Mouse (Mus musculus) neural tube, embryonic 11.5 days (tissue): ENCODE results near the gene Hmx2. TPM values are rescaled to one million over a fixed set of nuclear protein-coding genes. Genes with fewer than 3 reads are reported as not detected.

Experiments
- ATAC-seq: fragments of 200-750 bp; cut with Nextera tagmentation; 2 replicates; pipeline ENCODE4 v1.8.0; 2017; ENCODE audit warnings: moderate number of reproducible peaks, mild to moderate bottlenecking, moderate TSS enrichment, moderate library complexity; ENCODE audit not compliant: insufficient read depth, low FRiP score, low TSS enrichment
- DNase-seq: peaks from one replicate; pipeline ENCODE4 v3.0.0-alpha.2; 2015; ENCODE audit warnings: low spot score
- H3K27ac ChIP-seq: fragments of 300-500 bp; sonication (generic); 2 replicates; pipeline ENCODE4 v1.5.1; 2014; ENCODE audit warnings: low read depth, mild to moderate bottlenecking, low read length
- H3K27me3 ChIP-seq: fragments of 300-500 bp; sonication (generic); 2 replicates; pipeline ENCODE4 v1.6.1; 2014; ENCODE audit warnings: mild to moderate bottlenecking, low read length, mixed read lengths; ENCODE audit not compliant: control insufficient read depth, insufficient read depth
- H3K36me3 ChIP-seq: fragments of 300-500 bp; sonication (generic); 2 replicates; pipeline ENCODE4 v1.6.1; 2014; ENCODE audit warnings: mild to moderate bottlenecking, low read length, moderate library complexity, mixed read lengths; ENCODE audit not compliant: control insufficient read depth, insufficient read depth
- H3K4me1 ChIP-seq: fragments of 300-500 bp; sonication (generic); 2 replicates; pipeline ENCODE4 v1.6.1; 2014; ENCODE audit warnings: low read length, mixed read lengths; ENCODE audit not compliant: control insufficient read depth, insufficient read depth
- H3K4me2 ChIP-seq: fragments of 300-500 bp; sonication (generic); 2 replicates; pipeline ENCODE4 v1.6.1; 2014; ENCODE audit warnings: low read depth, mild to moderate bottlenecking, moderate library complexity
- H3K4me3 ChIP-seq: fragments of 300-500 bp; sonication (generic); 2 replicates; pipeline ENCODE4 v1.5.1; 2014; ENCODE audit warnings: low read depth, low read length
- H3K9ac ChIP-seq: fragments of 300-500 bp; sonication (generic); 2 replicates; pipeline ENCODE4 v1.6.1; 2014; ENCODE audit warnings: mild to moderate bottlenecking, low read length
- H3K9me3 ChIP-seq: fragments of 300-500 bp; sonication (generic); 2 replicates; pipeline ENCODE4 v1.6.1; 2016; ENCODE audit warnings: low read length; ENCODE audit not compliant: control insufficient read depth
- WGBS: fragments of 180-500 bp; shearing (Covaris S2); extraction: QIAGEN DNeasy Blood & Tissue Kit; methylation state at CpG from one replicate; pipeline ENCODE4 v1.1.7; 2014; 5-methylcytosine and 5-hydroxymethylcytosine counted together
- polyA plus RNA-seq: library from polyadenylated mRNA; unstranded; fragments of >200 nt; fragmentation: Nextera tagmentation; extraction: Ambion mirVana; gene quantifications from 2 replicates; pipeline ENCODE4 v1.2.1, GENCODE M21; 2014

Gene Hmx2
- polyA plus RNA-seq, 1 experiment from 2014 or later, result 1.7 TPM

DNA sequence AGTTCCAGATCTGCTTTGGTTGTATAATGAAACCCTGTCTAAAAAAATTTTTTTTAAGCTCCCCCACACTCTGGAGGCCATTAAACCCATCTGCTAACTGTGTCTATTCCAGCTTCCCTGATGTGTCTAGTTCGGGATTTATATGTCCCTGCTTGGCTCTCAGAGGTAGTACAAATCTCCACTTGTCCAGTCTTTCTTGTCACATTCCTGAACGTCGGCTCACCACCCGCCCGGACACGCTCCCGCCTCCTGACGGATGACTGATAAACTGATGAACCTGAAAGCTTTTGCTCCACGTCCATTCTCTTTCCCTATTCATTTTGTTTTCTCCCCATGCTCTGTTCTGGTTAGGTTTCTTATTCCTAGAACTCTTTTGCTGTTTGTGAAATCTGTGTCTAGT is 33.6 kb downstream of the Hmx2 start:
- Histone ChIP-seq H3K4me2 (no peak overlapping the region), H3K27me3 (no peaks in the 10 kb centered on the region), H3K9ac (no peak overlapping the region), H3K4me3 (no peak overlapping the region), H3K36me3 (no peaks in the 10 kb centered on the region), H3K4me1 (no peaks in the 10 kb centered on the region), H3K9me3 (no peaks in the 10 kb centered on the region), H3K27ac (no peak overlapping the region)
- DNase-seq (no peak), ATAC-seq (no peak)
- WGBS, result 54% methylated on average over 9 of the region's 9 CpGs

DNA sequence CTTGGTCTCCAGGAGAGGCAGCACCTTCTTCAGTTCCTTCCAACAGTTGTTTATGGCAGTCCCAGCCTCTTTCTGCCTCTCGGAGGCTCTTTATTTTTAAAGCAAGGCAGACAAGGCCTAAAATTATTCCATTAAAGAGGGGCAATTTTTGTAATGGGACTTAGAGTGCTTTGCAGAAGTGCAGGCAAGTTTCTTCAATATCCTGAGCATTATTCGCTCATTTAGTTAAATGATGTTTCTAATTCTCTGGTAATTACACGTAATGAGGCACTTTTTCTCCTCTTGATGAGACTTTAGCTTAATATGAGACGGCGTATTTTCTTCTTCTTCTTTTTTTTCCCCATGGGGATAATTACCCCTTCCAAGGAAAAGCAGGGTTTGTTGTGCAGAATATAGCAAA is 37.0 kb downstream of the Hmx2 start:
- WGBS, result 94% methylated on average over 5 of the region's 5 CpGs
- DNase-seq, result no peak
- H3K4me1 ChIP-seq, result no peaks in the 10 kb centered on the region

DNA sequence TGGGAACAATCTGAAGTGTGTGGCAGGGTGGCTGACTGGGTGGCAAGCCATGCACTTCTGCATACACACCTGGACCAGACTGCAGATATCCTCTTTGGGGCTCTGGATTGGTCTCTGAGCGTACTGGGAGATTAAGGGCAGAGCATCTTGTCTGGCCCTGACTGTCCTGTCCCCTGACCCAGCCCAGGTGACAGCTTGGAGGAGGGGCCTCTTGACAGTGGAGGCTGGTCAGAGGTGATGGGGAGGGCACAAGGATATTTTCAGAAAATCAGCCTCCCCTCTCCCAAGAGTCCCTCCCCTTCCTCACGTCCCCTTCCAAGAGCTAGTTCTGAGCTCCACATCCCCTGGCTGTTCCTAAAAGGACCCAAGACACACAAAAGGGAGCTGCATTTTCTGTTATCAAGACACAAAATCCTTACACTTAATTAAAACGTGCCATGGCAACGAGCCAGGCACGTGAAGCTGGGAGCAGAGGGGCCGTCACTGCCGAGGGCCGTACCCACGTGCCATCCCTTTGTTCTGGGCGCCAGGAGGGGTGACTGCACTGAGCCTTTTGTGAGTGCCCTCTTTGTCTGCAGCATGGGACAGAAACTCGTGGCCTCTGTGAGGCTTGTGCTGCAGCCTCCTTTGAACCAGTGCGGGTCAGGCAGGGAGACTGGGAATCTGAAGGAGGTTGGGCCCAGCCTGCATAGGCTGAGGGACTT is 49.4 kb downstream of the Hmx2 start:
- Histone ChIP-seq H3K4me1 (peaks cover 5% of the 10 kb centered on the region), H3K27ac (peak overlapping the region; percentile 45; the same call in 1 of the 2 replicates), H3K4me3 (no peak overlapping the region), H3K27me3 (peaks cover 11% of the 10 kb centered on the region), H3K4me2 (0 out of 2 replicates have a peak overlapping the region, but pooled peaks have one; percentile 2), H3K36me3 (no peaks in the 10 kb centered on the region), H3K9ac (peak overlapping the region; percentile 37), H3K9me3 (no peaks in the 10 kb centered on the region)
- WGBS, result 12% methylated on average over 12 of the region's 12 CpGs
- DNase-seq, result peak; percentile 82
- ATAC-seq, result peak; percentile 94

More for the DNA sequence above, 37.0 kb downstream of the Hmx2 start:
- H3K9ac ChIP-seq, result no peak overlapping the region
- H3K9me3 ChIP-seq, result no peaks in the 10 kb centered on the region
- H3K4me2 ChIP-seq, result no peak overlapping the region
- no peak overlapping the region for H3K4me3 ChIP-seq
- no peaks in the 10 kb centered on the region for H3K27me3 ChIP-seq
- no peaks in the 10 kb centered on the region for H3K36me3 ChIP-seq
- no peak for ATAC-seq
- no peak overlapping the region for H3K27ac ChIP-seq

DNA sequence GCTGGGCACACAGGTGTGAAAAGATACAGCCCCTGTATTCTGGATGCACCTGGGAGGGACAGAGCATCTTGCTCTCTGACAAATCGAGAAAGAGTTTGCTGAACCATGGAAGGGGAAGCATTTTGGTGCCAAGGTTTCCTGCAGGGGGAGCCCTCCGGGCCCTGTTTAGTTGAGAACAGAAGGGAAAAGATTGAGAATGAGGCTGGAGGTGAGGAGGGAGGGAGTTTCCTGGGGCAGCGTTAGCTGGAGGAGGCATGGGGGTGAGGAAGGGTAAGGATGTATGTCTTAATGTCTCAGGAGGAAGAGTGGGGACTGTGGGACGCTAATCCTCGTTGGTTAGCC is 49.9 kb downstream of the Hmx2 start:
- peak; percentile 80 for DNase-seq
- peak overlapping the region; percentile 45; the same call in 1 of the 2 replicates for H3K27ac ChIP-seq
- no peaks in the 10 kb centered on the region for H3K36me3 ChIP-seq
- peaks cover 11% of the 10 kb centered on the region for H3K27me3 ChIP-seq
- WGBS, result 8% methylated on average over 5 of the region's 5 CpGs
- H3K4me3 ChIP-seq, result no peak overlapping the region
- H3K4me1 ChIP-seq, result peaks cover 5% of the 10 kb centered on the region
- 0 out of 2 replicates have a peak overlapping the region, but pooled peaks have one; percentile 2 for H3K4me2 ChIP-seq
- H3K9ac ChIP-seq, result peak overlapping the region; percentile 37
- peak; percentile 41; the same call in 1 of the 2 replicates for ATAC-seq
- H3K9me3 ChIP-seq, result no peaks in the 10 kb centered on the region

DNA sequence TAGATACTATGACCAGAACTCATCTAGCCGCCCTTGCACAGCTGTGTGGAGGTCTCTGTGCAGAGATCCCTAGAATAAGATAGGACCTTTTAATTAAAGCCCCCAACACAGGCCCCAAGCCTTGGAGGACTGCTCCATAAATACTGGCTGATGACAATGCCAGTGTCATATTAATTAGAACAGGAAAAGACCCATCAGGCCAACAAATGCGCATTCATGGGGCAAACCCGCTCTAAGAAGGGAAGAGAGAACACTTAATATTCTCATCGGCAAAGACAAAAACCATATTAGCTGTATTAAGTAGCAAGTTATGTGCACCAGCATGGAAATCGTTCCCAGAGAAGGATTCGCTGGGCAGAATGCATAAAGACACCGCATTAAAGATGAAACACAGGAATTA is 53.5 kb downstream of the Hmx2 start:
- H3K9me3 ChIP-seq, result no peaks in the 10 kb centered on the region
- no peak overlapping the region for H3K27ac ChIP-seq
- no peak for DNase-seq
- ATAC-seq, result no peak
- H3K9ac ChIP-seq, result no peak overlapping the region
- peaks cover 11% of the 10 kb centered on the region for H3K27me3 ChIP-seq
- WGBS, result 77% methylated on average over 7 of the region's 7 CpGs
- no peak overlapping the region for H3K4me2 ChIP-seq
- peaks cover 5% of the 10 kb centered on the region for H3K4me1 ChIP-seq
- no peak overlapping the region for H3K4me3 ChIP-seq
- H3K36me3 ChIP-seq, result no peaks in the 10 kb centered on the region

DNA sequence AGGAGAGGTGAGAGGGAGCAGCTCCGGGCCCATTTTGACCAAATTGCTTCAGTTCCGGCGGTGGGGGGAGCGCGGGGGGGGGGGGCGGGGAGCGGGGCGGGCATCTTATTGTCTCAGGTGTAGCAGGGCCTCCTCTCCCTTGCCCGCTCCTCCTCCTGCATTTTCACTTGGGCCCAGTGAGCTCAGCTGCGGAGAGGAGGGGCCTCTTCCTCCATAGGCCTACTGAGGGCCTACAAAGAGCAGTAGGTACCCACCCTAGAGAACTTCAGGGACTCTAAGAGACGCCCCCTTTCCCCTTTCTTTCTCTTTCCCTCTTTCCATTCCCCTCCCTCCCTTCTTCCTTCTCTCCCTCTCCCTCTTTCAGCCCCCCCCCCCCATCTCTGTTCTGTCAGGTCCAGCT is 54.6 kb downstream of the Hmx2 start:
- 3% methylated on average over 8 of the region's 11 CpGs for WGBS
- Histone ChIP-seq H3K27me3 (peaks cover 9% of the 10 kb centered on the region), H3K4me2 (no peak overlapping the region), H3K36me3 (no peaks in the 10 kb centered on the region), H3K4me3 (no peak overlapping the region), H3K9ac (no peak overlapping the region), H3K4me1 (peaks cover 3% of the 10 kb centered on the region), H3K9me3 (no peaks in the 10 kb centered on the region), H3K27ac (no peak overlapping the region)
- ATAC-seq (no peak), DNase-seq (no peak)

DNA sequence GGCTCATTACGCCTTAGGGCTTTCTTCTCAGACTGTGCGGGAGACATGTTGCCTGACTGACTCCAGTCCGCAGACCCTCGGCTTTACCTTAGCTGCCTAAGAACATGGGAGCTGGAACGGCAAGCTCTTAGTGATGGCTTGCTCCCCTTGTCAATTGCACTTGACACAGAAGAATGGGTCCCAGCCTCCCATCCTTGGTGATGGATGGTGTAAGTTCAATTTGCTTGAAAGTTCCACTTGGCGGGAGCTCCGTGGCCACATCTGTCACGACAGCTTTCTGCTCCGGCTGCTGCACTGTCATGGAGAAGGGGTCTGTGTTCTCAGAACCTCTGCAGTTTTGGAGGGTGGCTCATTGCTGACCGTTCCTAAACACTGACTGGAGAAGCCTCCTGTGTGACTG is 56.4 kb downstream of the Hmx2 start:
- DNase-seq (no peak), ATAC-seq (no peak)
- H3K27ac ChIP-seq, result no peak overlapping the region
- H3K9me3 ChIP-seq, result no peaks in the 10 kb centered on the region
- peaks cover 3% of the 10 kb centered on the region; the same call in 1 of the 2 replicates for H3K27me3 ChIP-seq
- no peak overlapping the region for H3K4me3 ChIP-seq
- 87% methylated on average over 10 of the region's 10 CpGs for WGBS
- no peaks in the 10 kb centered on the region; the same call in 1 of the 2 replicates for H3K4me1 ChIP-seq
- no peak overlapping the region for H3K9ac ChIP-seq
- H3K4me2 ChIP-seq, result no peak overlapping the region
- H3K36me3 ChIP-seq, result no peaks in the 10 kb centered on the region

DNA sequence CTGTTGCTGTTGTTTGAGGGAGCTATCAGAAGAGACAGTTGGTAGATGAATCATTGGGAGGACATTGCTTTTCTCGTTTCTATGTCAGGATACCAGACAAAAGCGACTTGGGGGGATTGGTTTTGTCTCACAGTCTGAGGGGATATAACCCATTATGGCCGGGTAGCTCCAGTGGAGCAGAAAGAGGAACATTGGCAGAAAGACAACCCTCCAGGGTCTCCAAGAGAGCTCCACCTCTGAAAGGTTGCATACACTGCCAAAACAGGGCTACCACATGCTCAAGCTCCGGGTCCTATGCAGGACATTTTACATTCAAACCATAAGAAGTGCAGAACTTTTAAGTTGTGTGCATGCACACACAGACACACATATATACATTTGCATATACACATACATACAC is 56.9 kb downstream of the Hmx2 start:
- no peak overlapping the region for H3K4me2 ChIP-seq
- no peaks in the 10 kb centered on the region for H3K36me3 ChIP-seq
- H3K27me3 ChIP-seq, result no peaks in the 10 kb centered on the region; the same call in 1 of the 2 replicates
- no peak overlapping the region for H3K27ac ChIP-seq
- ATAC-seq, result no peak
- no peak overlapping the region for H3K4me3 ChIP-seq
- H3K9me3 ChIP-seq, result no peaks in the 10 kb centered on the region
- 78% methylated on average over 4 of the region's 4 CpGs for WGBS
- DNase-seq, result no peak
- H3K9ac ChIP-seq, result no peak overlapping the region
- H3K4me1 ChIP-seq, result no peaks in the 10 kb centered on the region; the same call in 1 of the 2 replicates
